Mouse (Mus musculus): ENCODE data around the gene Dcn. TPM values are rescaled to one million over a fixed set of nuclear protein-coding genes. Genes with fewer than 3 reads are reported as not detected.

The Dcn gene
- polyA plus RNA-seq (2015; fragmentation: Nextera tagmentation; extraction: Ambion mirVana) = 374 and 408 TPM in 2 replicates

- 13% methylated on average over 7 of the region's 7 CpGs for WGBS
- ATAC-seq (replicated peaks; ENCODE audit: insufficient number of reproducible peaks, insufficient read depth, low FRiP score, low read depth) = peak; percentile 60; the same call in 1 of the 2 replicates
These were observed at the start of gene Dcn for GRCm38 (mm10) chr10:97479004-97479766. Gene Dcn (plus strand): TSS chr10:97479609.

GRCm38 (mm10) chr10:97436662-97437061 lies 42.7 kb upstream of the Dcn start:
- Histone ChIP-seq H3K4me1 (replicated peaks) (peaks cover 5% of the 10 kb centered on the region), H3K9me3 (replicated peaks) (no peaks in the 10 kb centered on the region), H3K36me3 (no peaks in the 10 kb centered on the region), H3K27me3 (no peaks in the 10 kb centered on the region), H3K4me2 (no peak overlapping the region), H3K27ac (peak overlapping the region; percentile 46), H3K4me3 (no peak overlapping the region), H3K9ac (no peak overlapping the region)
- peak; percentile 86 for ATAC-seq (replicated peaks; ENCODE audit: insufficient number of reproducible peaks, insufficient read depth, low FRiP score, low read depth)
- 38% methylated on average over 5 of the region's 5 CpGs for WGBS

More at GRCm38 (mm10) chr10:97479004-97479766, at the start of gene Dcn:
- H3K9me3 ChIP-seq (replicated peaks) = no peaks in the 10 kb centered on the region
- peaks cover 2% of the 10 kb centered on the region; the same call in 1 of the 2 replicates for H3K4me1 ChIP-seq (replicated peaks)
- H3K27me3 ChIP-seq = no peaks in the 10 kb centered on the region
- peak within 1 kb of the TSS; percentile 70 for H3K27ac ChIP-seq
- no peaks in the 10 kb centered on the region for H3K36me3 ChIP-seq
- peak within 1 kb of the TSS; percentile 36 for H3K4me3 ChIP-seq
- H3K9ac ChIP-seq = no peak within 1 kb of the TSS; the same call in 1 of the 2 replicates
- peak within 1 kb of the TSS; percentile 51 for H3K4me2 ChIP-seq

- no peak for ATAC-seq (replicated peaks; ENCODE audit: insufficient number of reproducible peaks, insufficient read depth, low FRiP score, low read depth)
- no peak overlapping the region for H3K4me3 ChIP-seq
- no peaks in the 10 kb centered on the region for H3K36me3 ChIP-seq
- H3K27me3 ChIP-seq = no peaks in the 10 kb centered on the region
- H3K4me2 ChIP-seq = no peak overlapping the region
- peaks cover under 1% of the 10 kb centered on the region; the same call in 1 of the 2 replicates for H3K4me1 ChIP-seq (replicated peaks)
- 37% methylated on average over 2 of the region's 2 CpGs for WGBS
- H3K9me3 ChIP-seq (replicated peaks) = no peaks in the 10 kb centered on the region
- H3K27ac ChIP-seq = no peak overlapping the region
- no peak overlapping the region for H3K9ac ChIP-seq
These were observed 37.1 kb upstream of the Dcn start for GRCm38 (mm10) chr10:97442300-97442699.

GRCm38 (mm10) chr10:97446486-97446885 lies 32.9 kb upstream of the Dcn start:
- no peak overlapping the region for H3K27ac ChIP-seq
- ATAC-seq (replicated peaks; ENCODE audit: insufficient number of reproducible peaks, insufficient read depth, low FRiP score, low read depth) = no peak
- no peak overlapping the region for H3K4me2 ChIP-seq
- no peaks in the 10 kb centered on the region for H3K4me1 ChIP-seq (replicated peaks)
- WGBS = 77% methylated on average over 4 of the region's 4 CpGs
- no peaks in the 10 kb centered on the region for H3K27me3 ChIP-seq
- no peaks in the 10 kb centered on the region for H3K36me3 ChIP-seq
- no peak overlapping the region for H3K4me3 ChIP-seq
- no peaks in the 10 kb centered on the region for H3K9me3 ChIP-seq (replicated peaks)
- no peak overlapping the region for H3K9ac ChIP-seq

GRCm38 (mm10) chr10:97452886-97453285 lies 26.5 kb upstream of the Dcn start:
- H3K9me3 ChIP-seq (replicated peaks) = no peaks in the 10 kb centered on the region
- no peak for ATAC-seq (replicated peaks; ENCODE audit: insufficient number of reproducible peaks, insufficient read depth, low FRiP score, low read depth)
- no peak overlapping the region for H3K9ac ChIP-seq
- H3K27ac ChIP-seq = no peak overlapping the region
- H3K36me3 ChIP-seq = no peaks in the 10 kb centered on the region
- no peak overlapping the region for H3K4me3 ChIP-seq
- 67% methylated on average over 1 of the region's 1 CpGs for WGBS
- H3K4me2 ChIP-seq = no peak overlapping the region
- H3K27me3 ChIP-seq = no peaks in the 10 kb centered on the region
- H3K4me1 ChIP-seq (replicated peaks) = no peaks in the 10 kb centered on the region

GRCm38 (mm10) chr10:97453529-97453928 lies 25.9 kb upstream of the Dcn start:
- H3K4me3 ChIP-seq = no peak overlapping the region
- H3K9me3 ChIP-seq (replicated peaks) = no peaks in the 10 kb centered on the region
- H3K27ac ChIP-seq = no peak overlapping the region
- H3K9ac ChIP-seq = no peak overlapping the region
- H3K4me1 ChIP-seq (replicated peaks) = no peaks in the 10 kb centered on the region
- WGBS = 78% methylated on average over 9 of the region's 9 CpGs
- no peaks in the 10 kb centered on the region for H3K36me3 ChIP-seq
- H3K27me3 ChIP-seq = no peaks in the 10 kb centered on the region
- no peak for ATAC-seq (replicated peaks; ENCODE audit: insufficient number of reproducible peaks, insufficient read depth, low FRiP score, low read depth)
- H3K4me2 ChIP-seq = no peak overlapping the region

GRCm38 (mm10) chr10:97456993-97457392 lies 22.4 kb upstream of the Dcn start:
- Histone ChIP-seq H3K9ac (no peak overlapping the region), H3K4me2 (no peak overlapping the region), H3K4me3 (no peak overlapping the region), H3K27me3 (no peaks in the 10 kb centered on the region), H3K36me3 (no peaks in the 10 kb centered on the region), H3K27ac (no peak overlapping the region), H3K4me1 (replicated peaks) (no peaks in the 10 kb centered on the region), H3K9me3 (replicated peaks) (no peaks in the 10 kb centered on the region)
- no peak for ATAC-seq (replicated peaks; ENCODE audit: insufficient number of reproducible peaks, insufficient read depth, low FRiP score, low read depth)
- 83% methylated on average over 7 of the region's 7 CpGs for WGBS

GRCm38 (mm10) chr10:97466818-97467217 lies 12.6 kb upstream of the Dcn start:
- Histone ChIP-seq H3K4me3 (no peak overlapping the region), H3K9ac (no peak overlapping the region), H3K4me2 (no peak overlapping the region), H3K27ac (no peak overlapping the region), H3K36me3 (no peaks in the 10 kb centered on the region), H3K27me3 (no peaks in the 10 kb centered on the region), H3K9me3 (replicated peaks) (no peaks in the 10 kb centered on the region), H3K4me1 (replicated peaks) (0 out of 2 replicates have a peak, but pooled peaks cover 3% of the 10 kb centered on the region)
- no peak for ATAC-seq (replicated peaks; ENCODE audit: insufficient number of reproducible peaks, insufficient read depth, low FRiP score, low read depth)
- 40% methylated on average over 3 of the region's 3 CpGs for WGBS

GRCm38 (mm10) chr10:97469411-97470140 lies 9.8 kb upstream of the Dcn start:
- no peak overlapping the region for H3K4me3 ChIP-seq
- 0 out of 2 replicates have a peak, but pooled peaks cover 3% of the 10 kb centered on the region for H3K4me1 ChIP-seq (replicated peaks)
- no peaks in the 10 kb centered on the region for H3K9me3 ChIP-seq (replicated peaks)
- no peak overlapping the region for H3K9ac ChIP-seq
- no peaks in the 10 kb centered on the region for H3K36me3 ChIP-seq
- no peaks in the 10 kb centered on the region for H3K27me3 ChIP-seq
- H3K27ac ChIP-seq = peak overlapping the region; percentile 28; the same call in 1 of the 2 replicates
- 38% methylated on average over 3 of the region's 3 CpGs for WGBS
- no peak overlapping the region for H3K4me2 ChIP-seq
- ATAC-seq (replicated peaks; ENCODE audit: insufficient number of reproducible peaks, insufficient read depth, low FRiP score, low read depth) = no peak

- Histone ChIP-seq H3K27me3 (no peaks in the 10 kb centered on the region), H3K4me2 (no peak overlapping the region), H3K9me3 (replicated peaks) (no peaks in the 10 kb centered on the region), H3K36me3 (no peaks in the 10 kb centered on the region), H3K9ac (no peak overlapping the region), H3K27ac (no peak overlapping the region), H3K4me1 (replicated peaks) (peaks cover 2% of the 10 kb centered on the region; the same call in 1 of the 2 replicates), H3K4me3 (no peak overlapping the region)
- no peak for ATAC-seq (replicated peaks; ENCODE audit: insufficient number of reproducible peaks, insufficient read depth, low FRiP score, low read depth)
- 68% methylated on average over 6 of the region's 6 CpGs for WGBS
These were observed 3.9 kb upstream of the Dcn start for GRCm38 (mm10) chr10:97475460-97475859.

GRCm38 (mm10) chr10:97478259-97478658 lies 1.1 kb upstream of the Dcn start:
- 54% methylated on average over 3 of the region's 3 CpGs for WGBS
- Histone ChIP-seq H3K36me3 (no peaks in the 10 kb centered on the region), H3K9me3 (replicated peaks) (no peaks in the 10 kb centered on the region), H3K4me1 (replicated peaks) (peaks cover 2% of the 10 kb centered on the region; the same call in 1 of the 2 replicates), H3K27ac (peak overlapping the region; percentile 70), H3K4me2 (no peak overlapping the region), H3K9ac (no peak overlapping the region), H3K4me3 (no peak overlapping the region), H3K27me3 (no peaks in the 10 kb centered on the region)
- no peak for ATAC-seq (replicated peaks; ENCODE audit: insufficient number of reproducible peaks, insufficient read depth, low FRiP score, low read depth)
